Mouse (Mus musculus): ENCODE measurements at regions not wholly inside any gene's neighbourhood (a gene's known extent, or its start where the extent isn't known, plus 50 kb on each side); places are given as distances from the start of the nearest gene placed in this dataset.

GRCm38 (mm10) chr15:63722991-63723390, 122.0 kb downstream of the Gsdmc2 start:
- TF ChIP-seq POLR2A (IDR thresholded peaks at IDR 0.05; ENCODE audit: extremely low read depth, insufficient read depth, low read length) (no peak), CTCF (IDR thresholded peaks at IDR 0.05; ENCODE audit: low read depth, low read length) (no peak)
